Mouse (Mus musculus) olfactory bulb, adult 2 months (tissue): Measurements from ENCODE around the gene Il1r1.

Experiments
- CTCF ChIP-seq: fragments of 200-500 bp; IDR thresholded peaks from 2 replicates; pipeline ENCODE4 v1.5.1; 2012; ENCODE audit warnings: low read depth, mild to moderate bottlenecking, low read length, moderate library complexity; ENCODE audit not compliant: insufficient read depth
- POLR2A ChIP-seq: fragments of 200-500 bp; IDR thresholded peaks from 2 replicates; pipeline ENCODE4 v1.6.1; 2012; ENCODE audit warnings: mild to moderate bottlenecking, low read depth, low read length, moderate library complexity; ENCODE audit not compliant: insufficient read depth

GRCm38 (mm10) chr1:40352904-40353286 is 128.0 kb downstream of the Il1r1 start:
- TF ChIP-seq CTCF = no peak
- TF ChIP-seq POLR2A = no peak
